Mouse (Mus musculus) ES-Bruce4 (cell line): ENCODE data around the gene Ugt1a6b.

Experiments used
- CTCF ChIP-seq: IDR thresholded peaks from one replicate; pipeline ENCODE4 v1.8.1; 2011; ENCODE audit warnings: low read depth, low read length
- POLR2A ChIP-seq: IDR thresholded peaks from one replicate; pipeline ENCODE4 v1.8.1; 2011; ENCODE audit warnings: low read length; ENCODE audit not compliant: insufficient read depth

DNA sequence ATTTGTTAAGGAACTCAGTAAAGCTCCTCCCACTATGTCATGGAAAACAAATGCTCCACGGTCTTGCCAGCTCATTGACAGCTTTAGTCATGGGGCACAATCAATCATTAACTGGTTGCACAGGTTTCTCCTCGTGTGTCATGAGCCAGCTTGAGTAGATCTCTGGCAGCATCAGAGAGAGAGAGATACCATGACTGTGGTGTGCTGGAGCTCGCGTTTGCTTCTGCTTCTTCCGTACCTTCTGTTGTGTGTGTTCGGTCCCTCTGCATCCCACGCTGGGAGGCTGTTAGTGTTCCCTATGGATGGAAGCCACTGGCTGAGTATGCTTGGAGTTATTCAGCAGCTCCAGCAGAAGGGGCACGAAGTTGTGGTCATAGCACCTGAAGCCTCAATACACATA lies 108.8 kb downstream of the Ugt1a6b start, which contains the start of gene Ugt1a1:
- TF ChIP-seq CTCF (no peak), POLR2A (no peak)
